Mouse (Mus musculus): ENCODE measurements around the gene Atp6v0a1. TPM values are rescaled to one million over a fixed set of nuclear protein-coding genes. Genes with fewer than 3 reads are reported as not detected.

Atp6v0a1 gene
- polyA plus RNA-seq, 1 experiment: 61.5 TPM

DNA sequence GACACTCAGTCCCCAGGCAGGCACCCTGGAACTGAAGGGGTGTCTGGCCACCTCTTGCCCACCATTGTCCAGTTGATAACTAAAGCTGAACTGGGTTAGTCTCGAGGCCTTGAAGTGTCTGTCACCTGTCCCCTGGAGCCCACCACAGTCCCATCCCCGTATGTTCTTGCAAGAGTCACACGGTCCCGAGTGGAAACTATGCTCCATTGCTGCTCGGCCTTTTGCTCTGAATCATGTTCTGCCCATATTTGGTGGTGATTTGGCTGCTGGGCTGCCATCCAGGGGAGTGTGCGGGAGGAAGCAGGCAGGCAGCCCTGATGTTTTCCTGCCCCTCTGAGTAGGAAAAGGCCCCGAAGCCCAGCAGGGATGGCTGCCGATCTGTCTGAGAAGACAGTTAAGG lies 50.9 kb downstream of the Atp6v0a1 start:
- 40% methylated on average over 8 of the region's 8 CpGs for WGBS
- Histone ChIP-seq H3K4me1 (ENCODE audit: control insufficient read depth, insufficient read depth, low read length) (peaks cover 15% of the 10 kb centered on the region), H3K4me3 (replicated peaks; ENCODE audit: control insufficient read depth, low read depth, low read length) (no peak overlapping the region), H3K27ac (ENCODE audit: control insufficient read depth, insufficient read depth, low read depth, low read length, poor library complexity) (peak overlapping the region; percentile 39; the same call in 1 of the 2 replicates)
- TF ChIP-seq POLR2A (IDR thresholded peaks at IDR 0.05; ENCODE audit: borderline replicate concordance, control insufficient read depth, low read depth, low read length) (no peak), CTCF (IDR thresholded peaks at IDR 0.05; ENCODE audit: control insufficient read depth, insufficient read depth, low read length) (no peak)

GRCm38 (mm10) chr11:101061049-101061448 lies 51.8 kb downstream of the Atp6v0a1 start:
- Histone ChIP-seq H3K4me1 (ENCODE audit: control insufficient read depth, insufficient read depth, low read length) (peaks cover 15% of the 10 kb centered on the region), H3K27ac (ENCODE audit: control insufficient read depth, insufficient read depth, low read depth, low read length, poor library complexity) (no peak overlapping the region), H3K4me3 (replicated peaks; ENCODE audit: control insufficient read depth, low read depth, low read length) (no peak overlapping the region)
- WGBS: 90% methylated on average over 5 of the region's 5 CpGs
- TF ChIP-seq POLR2A (IDR thresholded peaks at IDR 0.05; ENCODE audit: borderline replicate concordance, control insufficient read depth, low read depth, low read length) (no peak), CTCF (IDR thresholded peaks at IDR 0.05; ENCODE audit: control insufficient read depth, insufficient read depth, low read length) (no peak)

- Histone ChIP-seq H3K4me1 (ENCODE audit: control insufficient read depth, insufficient read depth, low read length) (peaks cover 15% of the 10 kb centered on the region), H3K27ac (ENCODE audit: control insufficient read depth, insufficient read depth, low read depth, low read length, poor library complexity) (peak overlapping the region; percentile 96), H3K4me3 (replicated peaks; ENCODE audit: control insufficient read depth, low read depth, low read length) (no peak overlapping the region)
- TF ChIP-seq POLR2A (IDR thresholded peaks at IDR 0.05; ENCODE audit: borderline replicate concordance, control insufficient read depth, low read depth, low read length) (0 out of 2 replicates have a peak, but pooled peaks have one; percentile 25), CTCF (IDR thresholded peaks at IDR 0.05; ENCODE audit: control insufficient read depth, insufficient read depth, low read length) (no peak)
- WGBS: 47% methylated on average over 12 of the region's 12 CpGs
Measured at GRCm38 (mm10) chr11:101062165-101062884, 53.1 kb downstream of the Atp6v0a1 start.

DNA sequence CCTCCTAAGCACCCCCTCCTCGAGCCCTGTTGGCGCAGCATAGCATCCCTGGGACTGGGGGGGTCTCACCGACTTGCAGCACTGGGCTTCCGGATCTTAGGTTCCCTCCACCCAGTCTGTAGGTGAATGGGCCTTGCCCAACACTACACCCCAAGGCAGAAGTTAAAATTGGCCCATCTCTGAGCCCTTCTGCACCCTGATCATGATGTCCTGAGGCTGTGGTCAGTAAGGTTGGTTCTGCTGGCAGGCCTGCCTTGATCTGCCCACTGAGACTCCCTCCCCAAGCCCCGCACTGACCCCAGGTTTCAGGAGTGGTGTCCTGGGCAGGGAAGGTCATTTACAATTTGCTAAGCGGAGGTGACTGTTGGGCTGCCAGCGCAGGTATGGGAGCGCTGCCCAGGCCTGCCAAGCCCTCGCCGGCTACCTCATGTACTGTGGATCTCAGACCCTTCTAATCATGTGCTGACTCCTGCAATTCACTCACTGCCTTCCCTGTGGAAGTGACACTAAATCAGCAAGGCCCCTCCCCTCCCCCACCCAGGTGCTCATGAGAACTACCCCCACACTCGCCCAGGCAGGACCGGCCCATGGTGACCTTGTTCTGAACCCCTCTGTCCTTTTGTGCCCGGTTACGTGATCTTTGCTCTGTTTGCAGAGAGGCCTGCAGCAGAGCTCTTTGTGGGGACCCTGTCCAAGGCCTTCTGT lies 53.9 kb downstream of the Atp6v0a1 start:
- peak overlapping the region; percentile 8 for H3K4me3 ChIP-seq (replicated peaks; ENCODE audit: control insufficient read depth, low read depth, low read length)
- WGBS: 42% methylated on average over 14 of the region's 14 CpGs
- H3K4me1 ChIP-seq (ENCODE audit: control insufficient read depth, insufficient read depth, low read length): peaks cover 15% of the 10 kb centered on the region
- peak overlapping the region; percentile 96 for H3K27ac ChIP-seq (ENCODE audit: control insufficient read depth, insufficient read depth, low read depth, low read length, poor library complexity)
- TF ChIP-seq CTCF (IDR thresholded peaks at IDR 0.05; ENCODE audit: control insufficient read depth, insufficient read depth, low read length): no peak
- no peak for TF ChIP-seq POLR2A (IDR thresholded peaks at IDR 0.05; ENCODE audit: borderline replicate concordance, control insufficient read depth, low read depth, low read length)

- 0% methylated on average over 12 of the region's 12 CpGs for WGBS
- peak overlapping the region; percentile 96 for H3K27ac ChIP-seq (ENCODE audit: control insufficient read depth, insufficient read depth, low read depth, low read length, poor library complexity)
Measured at GRCm38 (mm10) chr11:101063676-101064327, 54.5 kb downstream of the Atp6v0a1 start.

GRCm38 (mm10) chr11:101064462-101064861 lies 55.2 kb downstream of the Atp6v0a1 start:
- no peak for TF ChIP-seq POLR2A (IDR thresholded peaks at IDR 0.05; ENCODE audit: borderline replicate concordance, control insufficient read depth, low read depth, low read length)
- WGBS: 70% methylated on average over 4 of the region's 4 CpGs
- Histone ChIP-seq H3K4me1 (ENCODE audit: control insufficient read depth, insufficient read depth, low read length) (peaks cover 15% of the 10 kb centered on the region), H3K27ac (ENCODE audit: control insufficient read depth, insufficient read depth, low read depth, low read length, poor library complexity) (peak overlapping the region; percentile 96), H3K4me3 (replicated peaks; ENCODE audit: control insufficient read depth, low read depth, low read length) (no peak overlapping the region)

More at GRCm38 (mm10) chr11:101063676-101064327, 54.5 kb downstream of the Atp6v0a1 start:
- peak overlapping the region; percentile 8 for H3K4me3 ChIP-seq (replicated peaks; ENCODE audit: control insufficient read depth, low read depth, low read length)
- peaks cover 15% of the 10 kb centered on the region for H3K4me1 ChIP-seq (ENCODE audit: control insufficient read depth, insufficient read depth, low read length)
- peak; percentile 75; the same call in 1 of the 2 replicates for TF ChIP-seq POLR2A (IDR thresholded peaks at IDR 0.05; ENCODE audit: borderline replicate concordance, control insufficient read depth, low read depth, low read length)
- no peak for TF ChIP-seq CTCF (IDR thresholded peaks at IDR 0.05; ENCODE audit: control insufficient read depth, insufficient read depth, low read length)

DNA sequence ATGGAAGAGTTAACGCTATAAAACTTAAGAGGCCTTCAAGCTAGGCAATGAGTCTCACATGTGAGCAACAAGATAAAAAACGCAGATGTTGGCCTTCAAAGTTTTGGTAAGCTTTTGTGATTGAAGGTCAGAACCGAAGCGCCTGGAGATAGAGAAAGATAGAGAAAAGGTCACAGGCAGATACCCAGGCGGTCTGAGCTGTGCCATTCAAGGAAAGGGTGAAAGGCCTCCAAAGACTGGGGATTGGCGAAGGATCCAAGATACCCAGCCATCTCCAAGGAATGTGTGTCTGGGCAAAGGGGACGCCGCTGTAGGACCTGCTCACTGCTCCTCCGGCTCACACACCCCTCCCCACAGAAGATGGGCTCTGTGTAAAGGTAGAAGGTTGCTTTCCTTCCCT lies 55.8 kb downstream of the Atp6v0a1 start:
- Histone ChIP-seq H3K4me1 (ENCODE audit: control insufficient read depth, insufficient read depth, low read length) (peaks cover 15% of the 10 kb centered on the region), H3K4me3 (replicated peaks; ENCODE audit: control insufficient read depth, low read depth, low read length) (no peak overlapping the region), H3K27ac (ENCODE audit: control insufficient read depth, insufficient read depth, low read depth, low read length, poor library complexity) (no peak overlapping the region)
- 74% methylated on average over 9 of the region's 9 CpGs for WGBS
- TF ChIP-seq POLR2A (IDR thresholded peaks at IDR 0.05; ENCODE audit: borderline replicate concordance, control insufficient read depth, low read depth, low read length) (no peak), CTCF (IDR thresholded peaks at IDR 0.05; ENCODE audit: control insufficient read depth, insufficient read depth, low read length) (no peak)
